Mouse (Mus musculus) small intestine, adult 2 months (tissue): Measurements from ENCODE around the gene Kcnd3.

Source experiments
- CTCF ChIP-seq: fragments of 200-500 bp; IDR thresholded peaks from 2 replicates; pipeline ENCODE4 v1.5.1; 2012; ENCODE audit warnings: low read depth, mild to moderate bottlenecking, control low read depth, inconsistent platforms, low read length, moderate library complexity, mixed read lengths; ENCODE audit not compliant: insufficient replicate concordance, insufficient read length; ENCODE audit errors: extremely low read depth
- POLR2A ChIP-seq: fragments of 200-500 bp; IDR thresholded peaks from 2 replicates; pipeline ENCODE4 v1.6.1; 2012; ENCODE audit warnings: low read depth, mild to moderate bottlenecking, control low read depth, inconsistent platforms, low read length, moderate library complexity

- TF ChIP-seq POLR2A (no peak), CTCF (no peak)
Measured at GRCm38 (mm10) chr3:105405516-105405915, 46.6 kb upstream of the Kcnd3 start.
